Mouse (Mus musculus): ENCODE measurements around the gene Pip5kl1. TPM values are rescaled to one million over a fixed set of nuclear protein-coding genes. Genes with fewer than 3 reads are reported as not detected.

Pip5kl1 gene
- polyA plus RNA-seq, 1 experiment, result not detected

GRCm38 (mm10) chr2:32618051-32618450 lies 43.5 kb downstream of the Pip5kl1 start:
- WGBS, result 90% methylated on average over 9 of the region's 9 CpGs
- Histone ChIP-seq H3K27ac (ENCODE audit: control insufficient read depth, insufficient read depth, low read depth, low read length, poor library complexity) (no peak overlapping the region), H3K4me1 (ENCODE audit: control insufficient read depth, insufficient read depth, low read length) (no peaks in the 10 kb centered on the region), H3K4me3 (replicated peaks; ENCODE audit: control insufficient read depth, low read depth, low read length) (no peak overlapping the region)
- TF ChIP-seq CTCF (IDR thresholded peaks at IDR 0.05; ENCODE audit: control insufficient read depth, insufficient read depth, low read length), result no peak
- no peak for TF ChIP-seq POLR2A (IDR thresholded peaks at IDR 0.05; ENCODE audit: borderline replicate concordance, control insufficient read depth, low read depth, low read length)

DNA sequence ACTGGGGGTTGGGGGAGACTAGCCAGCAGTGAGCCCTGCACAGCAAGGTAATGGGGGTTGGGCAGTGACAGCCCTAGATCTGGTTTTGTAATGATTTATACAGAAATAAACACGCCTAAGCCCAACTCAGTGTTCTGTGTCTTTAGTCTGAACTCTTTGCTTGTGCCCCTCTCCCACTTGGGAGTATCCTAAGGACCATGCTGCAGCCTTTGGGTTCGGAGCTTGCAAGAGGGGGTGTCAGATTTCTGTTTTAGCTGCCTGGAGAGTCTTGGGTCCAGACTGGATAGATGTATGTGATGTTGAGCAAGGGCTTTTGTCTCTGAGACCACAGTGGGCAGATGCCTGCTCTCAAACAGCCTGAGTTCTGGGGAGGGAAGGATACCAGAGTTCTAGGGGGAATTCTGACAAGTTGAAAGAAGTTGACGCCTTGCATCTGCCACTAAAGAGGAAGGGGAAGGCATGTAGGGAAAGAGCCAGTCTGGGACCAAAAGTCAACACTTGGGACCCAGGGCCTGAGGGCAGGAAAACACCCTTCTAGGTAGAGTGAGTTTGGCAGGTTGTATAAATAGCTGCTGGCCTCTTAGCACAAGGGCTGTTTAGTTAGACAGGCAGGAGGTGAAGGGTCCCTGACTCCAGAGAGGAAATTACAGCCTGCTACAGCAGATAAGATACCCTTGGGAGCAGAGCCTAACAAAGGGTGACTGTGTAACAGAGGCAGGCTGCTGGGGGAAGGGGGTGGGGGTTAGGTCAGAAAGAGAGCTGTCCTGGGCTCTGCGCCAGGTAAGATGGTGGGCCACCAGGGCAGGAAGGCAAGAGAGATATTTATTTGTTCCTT lies 46.3 kb downstream of the Pip5kl1 start:
- Histone ChIP-seq H3K4me1 (ENCODE audit: control insufficient read depth, insufficient read depth, low read length) (peaks cover 1% of the 10 kb centered on the region; the same call in 1 of the 2 replicates), H3K4me3 (replicated peaks; ENCODE audit: control insufficient read depth, low read depth, low read length) (no peak overlapping the region), H3K27ac (ENCODE audit: control insufficient read depth, insufficient read depth, low read depth, low read length, poor library complexity) (no peak overlapping the region)
- WGBS, result 49% methylated on average over 4 of the region's 4 CpGs
- TF ChIP-seq POLR2A (IDR thresholded peaks at IDR 0.05; ENCODE audit: borderline replicate concordance, control insufficient read depth, low read depth, low read length) (no peak), CTCF (IDR thresholded peaks at IDR 0.05; ENCODE audit: control insufficient read depth, insufficient read depth, low read length) (no peak)

- H3K27ac ChIP-seq (ENCODE audit: control insufficient read depth, insufficient read depth, low read depth, low read length, poor library complexity), result no peak within 1 kb of the TSS
- WGBS, result 37% methylated on average over 7 of the region's 7 CpGs
- no peak within 1 kb of the TSS for H3K4me3 ChIP-seq (replicated peaks; ENCODE audit: control insufficient read depth, low read depth, low read length)
- TF ChIP-seq CTCF (IDR thresholded peaks at IDR 0.05; ENCODE audit: control insufficient read depth, insufficient read depth, low read length), result no peak
- no peak for TF ChIP-seq POLR2A (IDR thresholded peaks at IDR 0.05; ENCODE audit: borderline replicate concordance, control insufficient read depth, low read depth, low read length)
- H3K4me1 ChIP-seq (ENCODE audit: control insufficient read depth, insufficient read depth, low read length), result peaks cover 1% of the 10 kb centered on the region; the same call in 1 of the 2 replicates
These were observed 46.9 kb downstream of the Pip5kl1 start, which contains the start of gene Ak1 for GRCm38 (mm10) chr2:32621517-32621859. Gene Ak1, plus strand, starts transcription at chr2:32621758.

- TF ChIP-seq CTCF (IDR thresholded peaks at IDR 0.05; ENCODE audit: control insufficient read depth, insufficient read depth, low read length), result no peak
- no peak for TF ChIP-seq POLR2A (IDR thresholded peaks at IDR 0.05; ENCODE audit: borderline replicate concordance, control insufficient read depth, low read depth, low read length)
- WGBS, result 74% methylated on average over 5 of the region's 5 CpGs
- Histone ChIP-seq H3K4me1 (ENCODE audit: control insufficient read depth, insufficient read depth, low read length) (peaks cover 1% of the 10 kb centered on the region; the same call in 1 of the 2 replicates), H3K27ac (ENCODE audit: control insufficient read depth, insufficient read depth, low read depth, low read length, poor library complexity) (no peak overlapping the region), H3K4me3 (replicated peaks; ENCODE audit: control insufficient read depth, low read depth, low read length) (no peak overlapping the region)
These were observed 49.6 kb downstream of the Pip5kl1 start for GRCm38 (mm10) chr2:32624111-32624748.

DNA sequence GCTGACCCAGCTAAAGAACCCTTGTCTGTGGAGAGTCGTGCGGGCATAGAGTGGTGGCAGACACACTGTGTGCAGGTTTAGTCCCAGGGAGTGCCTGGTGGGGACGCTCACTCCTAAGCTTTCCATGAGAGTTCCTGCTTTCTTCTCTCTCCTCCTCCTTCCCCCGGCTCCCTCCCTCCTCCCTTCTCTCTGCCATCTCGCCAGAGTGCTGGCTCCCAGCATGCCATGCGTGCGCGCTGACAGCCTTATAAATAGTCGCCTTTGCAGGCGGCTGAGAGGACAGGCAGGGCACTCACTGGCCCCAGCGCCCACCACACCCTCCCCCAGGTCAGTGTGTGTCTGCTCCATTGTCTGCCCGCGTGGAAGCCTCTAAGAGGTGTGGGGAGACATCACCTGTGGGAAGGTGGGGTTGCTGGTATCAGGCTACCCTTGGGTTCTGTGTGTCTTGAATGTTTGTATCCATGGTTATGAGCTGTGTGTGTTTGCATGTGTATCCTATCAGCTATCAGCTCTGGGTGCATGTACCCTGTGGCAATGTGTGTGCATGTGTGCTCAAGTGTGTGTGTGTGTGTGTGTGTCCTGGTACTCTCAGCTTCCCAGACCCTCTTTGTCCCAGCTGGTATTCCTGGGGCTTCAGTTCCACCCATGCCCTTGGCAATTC lies 50.7 kb downstream of the Pip5kl1 start:
- Histone ChIP-seq H3K27ac (ENCODE audit: control insufficient read depth, insufficient read depth, low read depth, low read length, poor library complexity) (no peak overlapping the region; the same call in 1 of the 2 replicates), H3K4me3 (replicated peaks; ENCODE audit: control insufficient read depth, low read depth, low read length) (no peak overlapping the region), H3K4me1 (ENCODE audit: control insufficient read depth, insufficient read depth, low read length) (peaks cover 1% of the 10 kb centered on the region; the same call in 1 of the 2 replicates)
- no peak for TF ChIP-seq CTCF (IDR thresholded peaks at IDR 0.05; ENCODE audit: control insufficient read depth, insufficient read depth, low read length)
- TF ChIP-seq POLR2A (IDR thresholded peaks at IDR 0.05; ENCODE audit: borderline replicate concordance, control insufficient read depth, low read depth, low read length), result no peak
- 12% methylated on average over 13 of the region's 13 CpGs for WGBS

DNA sequence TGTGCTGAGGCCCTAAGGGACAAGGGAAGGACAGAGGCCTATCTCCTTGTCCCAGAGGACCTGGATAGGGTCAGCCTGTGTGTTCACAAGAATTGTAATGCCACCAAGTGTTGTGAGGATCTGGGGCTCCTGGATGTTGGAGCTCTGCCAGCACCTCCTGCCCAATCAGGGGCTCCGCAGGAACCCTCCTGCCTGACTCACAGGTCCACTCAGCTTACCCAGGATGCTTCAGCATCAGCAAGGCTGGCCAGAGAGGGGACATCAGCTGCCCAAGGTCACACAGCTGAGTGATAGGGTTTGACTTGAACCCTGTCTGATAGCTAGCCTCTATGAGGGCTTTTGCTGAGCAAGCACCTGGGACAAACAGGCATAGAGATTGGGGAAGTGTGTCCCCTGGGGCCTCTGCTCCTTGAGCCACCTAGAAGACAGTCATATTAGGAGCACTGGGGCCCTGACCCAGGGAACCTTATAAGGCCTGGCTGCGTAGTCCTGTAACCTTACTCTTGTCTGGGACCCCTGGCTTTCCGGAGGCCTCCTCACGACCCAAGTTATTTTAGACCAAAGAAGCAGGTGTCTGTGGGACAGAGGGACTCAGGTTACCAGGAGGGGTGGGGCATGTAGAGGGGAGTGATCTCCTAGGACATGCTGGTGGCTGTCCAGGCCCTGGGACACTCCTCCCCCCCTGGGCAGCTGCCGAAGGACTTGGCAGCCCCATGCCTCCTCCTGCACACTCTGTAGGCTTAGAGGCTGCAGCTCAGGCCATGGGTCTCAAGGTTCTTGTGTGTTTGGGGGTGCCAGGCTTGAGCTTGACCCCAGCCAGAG lies 51.5 kb downstream of the Pip5kl1 start:
- H3K4me1 ChIP-seq (ENCODE audit: control insufficient read depth, insufficient read depth, low read length), result peaks cover 1% of the 10 kb centered on the region; the same call in 1 of the 2 replicates
- H3K27ac ChIP-seq (ENCODE audit: control insufficient read depth, insufficient read depth, low read depth, low read length, poor library complexity), result no peak overlapping the region
- TF ChIP-seq CTCF (IDR thresholded peaks at IDR 0.05; ENCODE audit: control insufficient read depth, insufficient read depth, low read length), result no peak
- no peak for TF ChIP-seq POLR2A (IDR thresholded peaks at IDR 0.05; ENCODE audit: borderline replicate concordance, control insufficient read depth, low read depth, low read length)
- no peak overlapping the region for H3K4me3 ChIP-seq (replicated peaks; ENCODE audit: control insufficient read depth, low read depth, low read length)
- WGBS, result 57% methylated on average over 5 of the region's 5 CpGs

DNA sequence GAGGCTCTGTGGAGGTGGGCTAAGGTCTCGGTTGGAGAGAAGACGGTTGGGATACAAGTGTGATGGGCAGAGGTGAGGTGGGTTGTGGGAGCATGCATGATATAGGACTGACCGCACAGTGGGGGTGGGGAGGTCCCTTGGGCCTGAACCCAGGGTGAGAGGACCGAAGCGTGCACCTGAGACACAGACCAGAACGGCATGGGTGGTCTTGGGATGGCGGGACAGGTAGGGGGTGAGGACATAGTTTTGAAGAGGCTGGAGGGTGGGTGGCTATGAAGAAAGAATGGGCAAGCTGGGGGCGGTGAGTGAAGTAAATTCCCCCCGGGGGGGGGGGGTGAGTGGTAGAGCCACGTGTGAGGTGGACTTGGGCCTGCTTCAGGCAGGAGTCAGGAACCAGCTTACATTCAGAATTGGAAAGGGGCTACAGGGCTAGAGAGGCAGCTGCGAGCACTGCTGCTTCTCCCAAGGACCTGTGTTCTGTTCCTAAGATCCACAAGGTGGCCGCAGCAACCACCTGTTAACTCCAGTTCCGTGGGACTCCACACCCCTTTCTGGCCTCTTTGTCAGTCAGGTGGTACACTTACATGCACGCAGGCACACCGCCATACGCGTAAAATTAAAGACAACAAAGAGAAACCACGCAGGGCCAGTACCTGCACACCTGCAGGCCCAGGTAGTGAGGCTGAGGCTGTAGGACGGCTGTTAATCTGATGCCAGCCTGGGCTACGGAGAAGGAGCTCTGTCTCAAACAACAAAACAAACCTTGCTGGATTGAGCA lies 52.9 kb downstream of the Pip5kl1 start:
- peaks cover 1% of the 10 kb centered on the region; the same call in 1 of the 2 replicates for H3K4me1 ChIP-seq (ENCODE audit: control insufficient read depth, insufficient read depth, low read length)
- no peak overlapping the region for H3K27ac ChIP-seq (ENCODE audit: control insufficient read depth, insufficient read depth, low read depth, low read length, poor library complexity)
- WGBS, result 82% methylated on average over 20 of the region's 20 CpGs
- H3K4me3 ChIP-seq (replicated peaks; ENCODE audit: control insufficient read depth, low read depth, low read length), result no peak overlapping the region
- TF ChIP-seq CTCF (IDR thresholded peaks at IDR 0.05; ENCODE audit: control insufficient read depth, insufficient read depth, low read length) (no peak), POLR2A (IDR thresholded peaks at IDR 0.05; ENCODE audit: borderline replicate concordance, control insufficient read depth, low read depth, low read length) (no peak)

Measured in bone marrow, adult 2 months (tissue).